Mouse (Mus musculus): ENCODE data around the gene Xlr5a.
"Not testable (repeated sequence)": the region's sequence is repeated elsewhere in the genome, so short reads cannot be mapped to it uniquely, and the experiment has no call there.

The Xlr5a gene

DNA sequence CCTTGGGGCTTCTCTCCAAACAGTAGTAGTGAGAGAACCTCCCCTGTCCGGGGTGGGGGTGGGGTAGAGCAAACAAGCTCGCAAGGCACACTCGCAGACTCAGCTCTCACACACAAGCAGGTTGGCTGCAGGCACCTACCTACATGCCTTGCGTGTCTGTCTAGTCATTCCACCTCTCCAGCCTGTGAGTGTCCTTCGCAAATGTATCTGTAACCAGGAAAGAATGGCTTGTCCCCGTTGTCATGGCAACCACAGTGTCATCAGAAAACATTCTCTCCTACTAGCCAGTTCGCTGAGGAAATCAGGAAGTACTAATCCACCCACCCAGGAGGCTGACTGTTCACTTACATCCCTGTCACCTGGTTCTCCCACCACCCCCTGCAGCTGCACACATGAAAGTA is 149.6 kb downstream of the Xlr5a start:
- DNase-seq (ENCODE audit: low spot score), result not testable (repeated sequence)

DNA sequence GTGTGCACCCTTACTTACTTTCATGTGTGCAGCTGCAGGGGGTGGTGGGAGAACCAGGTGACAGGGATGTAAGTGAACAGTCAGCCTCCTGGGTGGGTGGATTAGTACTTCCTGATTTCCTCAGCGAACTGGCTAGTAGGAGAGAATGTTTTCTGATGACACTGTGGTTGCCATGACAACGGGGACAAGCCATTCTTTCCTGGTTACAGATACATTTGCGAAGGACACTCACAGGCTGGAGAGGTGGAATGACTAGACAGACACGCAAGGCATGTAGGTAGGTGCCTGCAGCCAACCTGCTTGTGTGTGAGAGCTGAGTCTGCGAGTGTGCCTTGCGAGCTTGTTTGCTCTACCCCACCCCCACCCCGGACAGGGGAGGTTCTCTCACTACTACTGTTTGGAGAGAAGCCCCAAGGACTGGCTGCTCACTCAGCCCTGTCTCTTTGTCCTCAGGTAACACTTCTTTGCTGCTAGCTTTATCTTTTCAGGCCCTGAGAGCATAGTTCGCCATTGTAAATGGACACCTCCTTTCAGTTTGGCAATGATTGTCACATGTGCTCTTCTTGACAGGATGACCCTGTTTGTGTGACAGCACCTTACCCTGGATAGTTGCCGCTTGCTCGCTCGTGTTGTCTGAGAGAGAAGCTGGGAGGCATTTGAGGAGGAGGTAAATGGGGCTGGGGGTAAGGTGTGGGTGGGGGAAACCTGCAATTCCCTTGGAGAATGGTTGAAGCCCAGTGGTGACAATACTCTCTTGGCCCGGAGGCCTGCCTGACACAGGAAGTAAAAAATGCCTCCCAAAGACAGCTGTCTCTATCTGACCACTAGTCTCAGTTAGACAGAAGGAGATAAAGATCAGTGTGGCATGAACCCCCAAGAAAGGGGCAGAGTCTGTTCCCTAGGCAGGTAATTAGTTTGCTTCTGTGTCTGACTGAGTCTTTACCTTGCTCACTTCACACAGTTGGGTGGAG is 169.6 kb downstream of the Xlr5a start:
- not testable (repeated sequence) for DNase-seq (ENCODE audit: low spot score)

DNA sequence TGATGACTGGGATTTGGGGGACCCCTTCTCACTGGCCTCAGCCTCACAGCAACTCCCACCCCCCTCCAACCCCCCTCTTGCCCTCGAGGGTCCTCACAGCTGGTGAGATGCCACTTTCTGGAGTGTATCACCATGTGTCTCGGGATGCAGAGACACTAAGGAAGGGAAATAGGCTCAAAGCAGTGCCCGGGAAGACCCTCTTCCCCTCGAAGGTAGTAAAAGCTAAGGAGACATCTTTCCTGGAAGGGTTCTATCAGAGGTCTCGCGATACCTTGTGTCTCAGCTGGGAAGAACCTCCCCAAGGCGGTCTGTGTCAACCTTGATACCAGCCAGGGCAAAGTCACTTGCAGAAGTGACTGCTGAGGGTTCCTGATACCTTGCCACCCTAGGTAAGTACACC is 176.0 kb downstream of the Xlr5a start, which contains the start of gene Gm14685:
TSS of gene Gm14685 (plus strand) at position 301 of the 400 bp plus-strand sequence.
- not testable (repeated sequence) for DNase-seq (ENCODE audit: low spot score)

DNA sequence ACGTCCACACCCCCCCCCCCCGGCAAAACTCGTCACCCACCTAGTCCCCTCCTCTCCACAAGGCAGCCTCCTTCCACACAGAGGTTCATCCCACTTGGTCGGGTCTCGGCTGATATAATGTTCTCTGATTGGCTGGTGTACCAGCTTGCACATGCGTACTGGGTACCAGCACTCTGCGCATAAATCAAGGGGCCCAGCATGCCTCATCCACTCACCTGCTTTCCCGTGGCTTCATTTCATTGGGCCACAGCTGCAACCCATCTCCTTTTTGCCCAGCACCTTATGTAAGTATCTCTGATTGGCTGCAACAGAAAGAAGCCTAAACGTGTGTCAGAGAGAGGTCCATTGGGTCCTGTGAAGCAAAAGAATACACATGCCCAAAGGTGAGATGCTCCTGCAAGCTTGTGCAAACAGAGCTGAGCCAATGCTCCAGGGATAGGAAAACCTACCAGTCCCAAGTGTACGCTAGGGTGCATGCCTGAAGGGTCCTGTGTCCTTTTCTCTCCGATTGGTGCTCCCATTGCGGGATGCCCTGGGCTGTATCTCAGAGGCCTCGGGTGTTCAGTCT is 195.8 kb downstream of the Xlr5a start, which contains the start of gene Xlr3a:
TSS of gene Xlr3a (minus strand) at position 155 of the 568 bp plus-strand sequence.
- DNase-seq (ENCODE audit: low spot score), result not testable (repeated sequence)

DNA sequence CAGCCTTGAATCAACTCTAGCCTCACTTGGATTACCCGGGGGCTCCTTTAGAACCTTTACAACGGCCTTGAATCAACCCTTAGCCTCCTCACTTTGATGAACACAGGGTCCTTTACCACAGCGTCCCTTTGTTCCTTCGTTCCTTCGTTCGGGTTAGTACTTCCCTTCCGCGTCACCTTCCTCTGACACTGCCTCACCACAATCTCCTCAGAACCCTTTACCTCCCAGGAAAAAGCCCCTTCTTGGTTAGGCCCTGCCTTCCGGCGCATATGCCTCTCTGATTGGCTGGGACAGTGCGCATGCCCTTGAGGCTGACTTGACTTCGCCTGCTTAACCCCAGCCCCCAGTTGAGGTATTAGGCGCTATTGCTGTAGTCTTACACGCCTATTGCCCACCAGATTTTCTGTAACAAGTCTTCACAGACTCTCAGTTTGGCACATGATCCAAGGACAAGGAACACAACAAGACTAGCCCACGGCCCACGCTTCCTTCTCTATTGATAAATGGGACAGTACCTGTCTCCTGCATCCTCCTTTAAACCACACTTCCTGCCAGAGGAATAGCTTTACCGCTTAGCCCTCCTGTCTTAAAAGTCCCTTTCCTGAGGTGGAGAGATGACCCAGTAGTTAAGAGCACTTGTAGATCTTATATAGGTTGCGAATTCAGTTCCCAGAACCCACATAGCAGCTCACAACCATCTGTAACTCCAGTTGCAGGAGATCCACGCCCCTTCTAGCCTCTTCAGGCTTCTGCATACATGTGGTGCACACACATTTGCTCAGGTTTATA is 210.3 kb downstream of the Xlr5a start, which contains the start of gene Xlr4a:
TSS of gene Xlr4a (minus strand) at position 212 of the 789 bp plus-strand sequence.
- DNase-seq (ENCODE audit: low spot score), result not testable (repeated sequence)

DNA sequence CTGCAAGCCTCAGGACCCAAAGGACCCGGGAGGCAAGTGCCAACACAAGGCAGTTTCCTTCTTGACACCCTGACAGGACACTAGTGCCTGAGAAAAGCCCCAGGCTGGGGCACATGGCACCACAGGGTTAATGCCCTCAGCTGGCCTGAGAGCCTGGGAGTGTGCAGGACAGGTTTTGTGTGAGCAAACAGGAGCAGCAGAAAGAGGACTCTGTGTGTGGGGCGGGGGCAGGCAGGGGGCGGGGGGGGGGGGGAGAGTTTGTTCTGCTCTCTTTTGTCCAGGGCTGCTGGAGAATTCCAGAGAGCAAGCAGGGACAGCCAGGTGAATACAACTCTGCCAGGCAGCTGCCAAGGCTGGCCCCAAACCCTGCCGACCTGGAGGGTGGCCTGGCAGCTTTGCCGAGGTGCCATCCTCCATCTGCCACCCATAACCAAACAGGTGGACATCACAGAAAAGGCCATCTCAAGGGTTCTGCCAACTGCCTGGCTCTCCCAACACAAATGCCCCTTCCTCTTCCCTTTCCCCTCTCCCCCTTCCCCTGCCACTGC is 225.9 kb downstream of the Xlr5a start:
- not testable (repeated sequence) for DNase-seq (ENCODE audit: low spot score)

DNA sequence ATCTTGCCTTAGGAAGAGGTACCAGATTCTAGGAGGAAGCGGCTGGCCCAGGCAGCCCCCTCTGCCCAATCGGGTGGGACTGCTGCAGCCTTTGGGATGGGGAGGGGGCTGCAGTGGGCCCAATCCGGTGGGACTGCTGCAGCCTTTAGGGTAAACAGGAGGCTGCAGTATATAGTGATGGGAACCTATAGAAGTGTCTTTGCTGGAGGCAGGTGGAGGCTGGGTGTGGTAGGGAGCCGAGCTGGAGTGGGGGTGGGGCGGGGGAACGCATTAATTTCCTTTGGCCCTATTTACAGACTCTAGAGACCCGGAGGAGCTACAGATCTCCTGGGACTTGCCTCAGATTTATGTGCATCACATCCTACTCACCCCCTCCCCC is 228.4 kb downstream of the Xlr5a start, which contains the start of gene Pnma3:
TSS of gene Pnma3 (plus strand) at position 373 of the 379 bp plus-strand sequence.
- no peak for DNase-seq (ENCODE audit: low spot score)

DNA sequence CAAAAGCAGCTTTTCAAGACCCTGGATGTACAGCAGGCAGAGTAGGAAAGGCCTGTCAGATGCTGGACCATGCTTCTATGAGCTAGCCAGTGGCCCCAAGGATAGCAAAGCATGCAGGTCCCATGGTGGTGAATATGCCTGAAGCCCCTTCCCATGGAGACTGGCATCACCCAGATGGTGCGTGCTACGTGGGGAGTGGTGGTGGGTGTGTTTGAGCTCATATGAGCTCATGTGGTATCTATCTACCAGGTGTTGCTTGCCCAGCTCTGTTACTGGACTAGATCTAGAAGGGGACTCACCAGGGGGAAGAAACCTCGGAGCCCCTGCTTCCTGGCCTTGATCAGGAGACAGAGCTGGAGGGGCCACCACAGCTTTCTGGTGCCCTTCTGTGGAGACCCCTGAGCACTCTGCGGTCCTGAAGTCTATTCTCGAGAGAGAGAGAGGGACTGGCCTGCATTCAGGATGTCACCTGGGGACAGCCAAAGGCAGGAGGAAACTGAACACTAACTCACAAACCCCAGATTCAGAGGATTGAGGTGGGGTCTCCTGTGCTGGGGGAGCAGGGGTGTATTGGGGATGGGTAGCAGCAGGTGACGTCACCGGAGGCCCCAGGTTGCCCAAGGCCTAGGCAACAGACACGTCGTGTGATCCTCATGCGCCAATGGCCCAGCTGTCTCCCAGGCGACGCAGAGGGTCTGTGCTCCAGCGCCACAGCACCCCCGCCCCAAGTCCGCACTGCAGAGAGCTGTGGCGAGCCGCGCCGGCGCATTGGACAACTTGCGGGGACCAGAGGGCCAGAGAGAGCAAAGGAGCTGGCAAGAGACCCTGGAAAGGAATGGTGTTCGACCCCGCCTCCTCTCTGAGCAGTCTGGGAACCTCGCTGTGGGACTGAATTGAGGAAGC is 229.0 kb downstream of the Xlr5a start:
- DNase-seq (ENCODE audit: low spot score), result no peak

DNA sequence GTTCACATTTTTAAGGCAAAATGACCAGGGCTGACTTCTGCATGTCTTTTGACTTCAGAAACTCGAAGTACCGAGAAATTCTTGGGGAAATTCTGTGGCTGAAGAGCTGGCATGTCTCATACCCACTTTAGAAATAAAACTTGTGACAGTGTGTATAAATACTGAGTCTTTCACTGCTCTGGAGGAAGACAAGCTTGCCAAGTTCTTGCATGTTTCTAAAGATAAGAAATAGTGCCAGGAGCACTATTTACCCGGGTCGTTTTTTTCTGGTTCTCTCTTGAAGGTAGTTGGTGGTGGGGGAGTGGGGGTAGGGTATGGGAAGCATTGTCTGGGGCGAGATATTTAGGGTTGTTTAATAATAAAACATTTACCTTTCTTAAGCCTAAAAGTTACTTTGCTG is 230.5 kb downstream of the Xlr5a start:
- no peak for DNase-seq (ENCODE audit: low spot score)

DNA sequence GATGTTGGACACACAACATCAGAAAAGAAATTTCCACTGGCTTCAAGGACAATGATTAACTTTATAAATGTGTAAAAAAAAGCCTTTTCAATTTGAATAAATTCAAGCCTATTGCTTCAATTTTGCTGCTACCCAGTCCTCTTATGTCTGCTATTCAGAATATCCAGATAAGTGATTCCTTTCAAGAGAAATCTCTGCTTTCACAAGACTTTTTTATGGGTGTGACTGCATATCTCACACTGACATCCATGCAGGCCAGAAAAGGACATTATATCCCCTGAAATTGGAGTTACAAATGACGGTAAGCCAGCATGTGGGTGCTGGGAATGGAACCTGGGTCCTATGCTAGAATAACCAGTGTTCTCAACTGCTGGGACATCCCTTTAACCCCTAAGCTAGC is 231.2 kb downstream of the Xlr5a start:
- no peak for DNase-seq (ENCODE audit: low spot score)

Measured in urinary bladder, postnatal 25 days (tissue).